Mouse (Mus musculus): ENCODE measurements at regions not wholly inside any gene's neighbourhood (a gene's known extent, or its start where the extent isn't known, plus 50 kb on each side); places are given as distances from the start of the nearest gene placed in this dataset.

- TF ChIP-seq POLR2A (IDR thresholded peaks at IDR 0.05; ENCODE audit: extremely low read depth, insufficient read depth, low read length) (no peak), CTCF (IDR thresholded peaks at IDR 0.05; ENCODE audit: extremely low read depth, insufficient read depth, low read length) (no peak)
Measured at GRCm38 (mm10) chr3:151943542-151943941, 106.1 kb upstream of the Ptgfr start.

Measured in cortical plate, adult 2 months (tissue).